Mouse (Mus musculus) heart, postnatal 0 days (tissue): Measurements from ENCODE around the gene BC052040. TPM values are rescaled to one million over a fixed set of nuclear protein-coding genes. Genes with fewer than 3 reads are reported as not detected.

Source experiments
- ATAC-seq: fragments of 200-750 bp; cut with Nextera tagmentation; 2 replicates; pipeline ENCODE4 v1.8.0; 2017; ENCODE audit warnings: low read depth, moderate number of reproducible peaks, moderate library complexity; ENCODE audit not compliant: insufficient read depth
- DNase-seq: peaks from one replicate; pipeline ENCODE4 v3.0.0-alpha.2; 2016; ENCODE audit warnings: low spot score
- H3K27ac ChIP-seq: fragments of 300-500 bp; sonication (generic); 2 replicates; pipeline ENCODE4 v1.5.1; 2014; ENCODE audit warnings: low read depth, mild to moderate bottlenecking
- H3K27me3 ChIP-seq: fragments of 300-500 bp; sonication (generic); 2 replicates; pipeline ENCODE4 v1.6.1; 2014; ENCODE audit warnings: low read length, mixed read lengths; ENCODE audit not compliant: control insufficient read depth, insufficient read depth
- H3K36me3 ChIP-seq: fragments of 300-500 bp; sonication (generic); replicated peaks from 2 replicates; pipeline ENCODE4 v1.6.1; 2014; ENCODE audit warnings: low read length, mixed read lengths; ENCODE audit not compliant: control insufficient read depth, insufficient read depth
- H3K4me1 ChIP-seq: fragments of 300-500 bp; sonication (generic); 2 replicates; pipeline ENCODE4 v1.6.1; 2014; ENCODE audit warnings: antibody characterized with exemption; ENCODE audit not compliant: control insufficient read depth, insufficient read depth
- H3K4me2 ChIP-seq: fragments of 300-500 bp; sonication (generic); 2 replicates; pipeline ENCODE4 v1.6.1; 2014; ENCODE audit warnings: low read depth, mild to moderate bottlenecking, low read length, moderate library complexity
- H3K4me3 ChIP-seq: fragments of 300-500 bp; sonication (generic); 2 replicates; pipeline ENCODE4 v1.5.1; 2014; ENCODE audit warnings: low read depth, low read length
- H3K9ac ChIP-seq: fragments of 300-500 bp; sonication (generic); replicated peaks from 2 replicates; pipeline ENCODE4 v1.6.1; 2014; ENCODE audit warnings: low read depth, low read length, mixed read lengths
- H3K9me3 ChIP-seq: fragments of 300-500 bp; sonication (generic); replicated peaks from 2 replicates; pipeline ENCODE4 v1.6.1; 2016; ENCODE audit warnings: low read length; ENCODE audit not compliant: control insufficient read depth
- CTCF ChIP-seq: IDR thresholded peaks from 2 replicates; pipeline ENCODE4 v1.5.1; 2016; ENCODE audit warnings: antibody characterized with exemption, control low read depth, low read depth
- EP300 ChIP-seq: IDR thresholded peaks from 2 replicates; pipeline ENCODE4 v1.6.1; 2016; ENCODE audit warnings: antibody characterized with exemption, low read depth
- whole genome bisulfite sequencing: fragments of 180-500 bp; shearing (Covaris S2); extraction: QIAGEN DNeasy Blood & Tissue Kit; methylation state at CpG from one replicate; pipeline ENCODE4 v1.1.7; 2014; 5-methylcytosine and 5-hydroxymethylcytosine counted together
- polyA plus RNA-seq: library from polyadenylated mRNA; unstranded; fragments of >200 nt; fragmentation: Nextera tagmentation; extraction: Ambion mirVana; gene quantifications from 2 replicates; pipeline ENCODE4 v1.2.1, GENCODE M21; 2015
- total RNA-seq: library from RNA; depleted of rRNA; stranded (reverse); fragments of >200 nt; gene quantifications from 2 replicates; pipeline ENCODE4 v1.2.3, GENCODE M21; 2014; ENCODE audit warnings: low replicate concordance

The BC052040 gene
- total and polyA plus RNA-seq, 2 experiments from 2014 or later = 3.9 to 4.1 TPM

GRCm38 (mm10) chr2:115717535-115717934 is 136.0 kb downstream of the BC052040 start:
- 68% methylated on average over 5 of the region's 5 CpGs for WGBS
- no peak overlapping the region for H3K4me3 ChIP-seq
- ATAC-seq = no peak
- TF ChIP-seq EP300 (no peak), CTCF (no peak)
- H3K4me1 ChIP-seq = no peaks in the 10 kb centered on the region
- H3K36me3 ChIP-seq = no peaks in the 10 kb centered on the region
- H3K9ac ChIP-seq = no peak overlapping the region
- DNase-seq = no peak
- H3K4me2 ChIP-seq = no peak overlapping the region
- H3K27ac ChIP-seq = no peak overlapping the region
- peaks cover 11% of the 10 kb centered on the region for H3K9me3 ChIP-seq
- H3K27me3 ChIP-seq = no peaks in the 10 kb centered on the region

- DNase-seq = no peak
- Histone ChIP-seq H3K36me3 (no peaks in the 10 kb centered on the region), H3K27ac (no peak overlapping the region), H3K27me3 (no peaks in the 10 kb centered on the region), H3K4me1 (no peaks in the 10 kb centered on the region), H3K9me3 (peaks cover 11% of the 10 kb centered on the region), H3K4me3 (no peak overlapping the region), H3K9ac (no peak overlapping the region), H3K4me2 (no peak overlapping the region)
- no peak for TF ChIP-seq EP300
- no peak for TF ChIP-seq CTCF
- 76% methylated on average over 3 of the region's 3 CpGs for WGBS
- ATAC-seq = no peak
These were observed 136.5 kb downstream of the BC052040 start for GRCm38 (mm10) chr2:115717980-115718379.

GRCm38 (mm10) chr2:115723452-115723851 is 141.9 kb downstream of the BC052040 start:
- Histone ChIP-seq H3K4me2 (no peak overlapping the region), H3K9me3 (peaks cover 11% of the 10 kb centered on the region), H3K27me3 (no peaks in the 10 kb centered on the region), H3K9ac (no peak overlapping the region), H3K4me3 (no peak overlapping the region), H3K27ac (peak overlapping the region; percentile 17; the same call in 1 of the 2 replicates), H3K36me3 (no peaks in the 10 kb centered on the region), H3K4me1 (0 out of 2 replicates have a peak, but pooled peaks cover 3% of the 10 kb centered on the region)
- WGBS = 25% methylated on average over 8 of the region's 8 CpGs
- TF ChIP-seq EP300 = no peak
- no peak for TF ChIP-seq CTCF
- ATAC-seq (peak; percentile 36; the same call in 1 of the 2 replicates), DNase-seq (peak; percentile 34)

GRCm38 (mm10) chr2:115724216-115724615 is 142.7 kb downstream of the BC052040 start:
- DNase-seq (no peak), ATAC-seq (no peak)
- H3K4me1 ChIP-seq = 0 out of 2 replicates have a peak, but pooled peaks cover 3% of the 10 kb centered on the region
- H3K4me3 ChIP-seq = no peak overlapping the region
- H3K27ac ChIP-seq = no peak overlapping the region
- H3K9me3 ChIP-seq = peaks cover 11% of the 10 kb centered on the region
- 86% methylated on average over 6 of the region's 6 CpGs for WGBS
- H3K9ac ChIP-seq = no peak overlapping the region
- no peaks in the 10 kb centered on the region for H3K36me3 ChIP-seq
- H3K4me2 ChIP-seq = no peak overlapping the region
- H3K27me3 ChIP-seq = no peaks in the 10 kb centered on the region
- TF ChIP-seq CTCF (no peak), EP300 (no peak)

GRCm38 (mm10) chr2:115724726-115725125 is 143.2 kb downstream of the BC052040 start:
- H3K27ac ChIP-seq = no peak overlapping the region
- no peak overlapping the region for H3K9ac ChIP-seq
- no peak for TF ChIP-seq CTCF
- TF ChIP-seq EP300 = no peak
- WGBS = 89% methylated on average over 6 of the region's 6 CpGs
- 0 out of 2 replicates have a peak, but pooled peaks cover 3% of the 10 kb centered on the region for H3K4me1 ChIP-seq
- H3K4me2 ChIP-seq = no peak overlapping the region
- H3K4me3 ChIP-seq = no peak overlapping the region
- peaks cover 7% of the 10 kb centered on the region; the same call in 1 of the 2 replicates for H3K9me3 ChIP-seq
- H3K27me3 ChIP-seq = no peaks in the 10 kb centered on the region
- ATAC-seq (no peak), DNase-seq (no peak)
- no peaks in the 10 kb centered on the region for H3K36me3 ChIP-seq

- Histone ChIP-seq H3K9me3 (peaks cover 7% of the 10 kb centered on the region; the same call in 1 of the 2 replicates), H3K27me3 (no peaks in the 10 kb centered on the region), H3K4me1 (0 out of 2 replicates have a peak, but pooled peaks cover 8% of the 10 kb centered on the region), H3K4me3 (no peak overlapping the region), H3K27ac (no peak overlapping the region), H3K36me3 (no peaks in the 10 kb centered on the region), H3K4me2 (no peak overlapping the region), H3K9ac (no peak overlapping the region)
- no peak for DNase-seq
- TF ChIP-seq CTCF = no peak
- TF ChIP-seq EP300 = no peak
- 93% methylated on average over 6 of the region's 6 CpGs for WGBS
- no peak for ATAC-seq
These were observed 144.0 kb downstream of the BC052040 start for GRCm38 (mm10) chr2:115725503-115725902.
